Mouse (Mus musculus) urinary bladder, adult 2 months (tissue): ENCODE measurements around the gene Hmg20b. TPM values are rescaled to one million over a fixed set of nuclear protein-coding genes. Genes with fewer than 3 reads are reported as not detected.

Experiments used
- DNase-seq: peaks from one replicate; pipeline ENCODE4 v3.0.0; 2022; ENCODE audit warnings: low spot score
- polyA plus RNA-seq: library from polyadenylated mRNA; depleted of rRNA; stranded (reverse); fragments of >200 nt; gene quantifications from 2 replicates; pipeline ENCODE4 v1.2.3, GENCODE M21; 2012; rRNA removed

Hmg20b gene
- polyA plus RNA-seq, 1 experiment, result 91.7 TPM

DNA sequence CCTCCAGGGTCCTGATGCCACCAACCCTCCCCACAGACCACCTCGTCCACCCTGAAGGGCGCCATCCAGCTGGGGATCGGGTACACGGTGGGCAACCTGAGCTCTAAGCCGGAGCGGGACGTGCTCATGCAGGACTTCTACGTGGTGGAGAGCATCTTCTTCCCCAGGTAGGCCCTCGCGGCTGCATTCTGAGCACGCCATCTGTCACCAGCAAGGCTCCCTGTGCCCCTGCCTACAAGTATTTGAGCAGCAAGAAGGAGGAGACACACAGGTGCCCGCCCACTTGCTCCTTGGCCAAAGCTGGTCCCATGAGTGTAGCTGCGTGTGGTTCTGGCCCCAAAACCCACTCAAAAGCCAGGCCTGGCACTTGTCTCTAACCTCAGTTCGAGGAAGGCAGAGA lies 44.6 kb downstream of the Hmg20b start:
- DNase-seq, result no peak

DNA sequence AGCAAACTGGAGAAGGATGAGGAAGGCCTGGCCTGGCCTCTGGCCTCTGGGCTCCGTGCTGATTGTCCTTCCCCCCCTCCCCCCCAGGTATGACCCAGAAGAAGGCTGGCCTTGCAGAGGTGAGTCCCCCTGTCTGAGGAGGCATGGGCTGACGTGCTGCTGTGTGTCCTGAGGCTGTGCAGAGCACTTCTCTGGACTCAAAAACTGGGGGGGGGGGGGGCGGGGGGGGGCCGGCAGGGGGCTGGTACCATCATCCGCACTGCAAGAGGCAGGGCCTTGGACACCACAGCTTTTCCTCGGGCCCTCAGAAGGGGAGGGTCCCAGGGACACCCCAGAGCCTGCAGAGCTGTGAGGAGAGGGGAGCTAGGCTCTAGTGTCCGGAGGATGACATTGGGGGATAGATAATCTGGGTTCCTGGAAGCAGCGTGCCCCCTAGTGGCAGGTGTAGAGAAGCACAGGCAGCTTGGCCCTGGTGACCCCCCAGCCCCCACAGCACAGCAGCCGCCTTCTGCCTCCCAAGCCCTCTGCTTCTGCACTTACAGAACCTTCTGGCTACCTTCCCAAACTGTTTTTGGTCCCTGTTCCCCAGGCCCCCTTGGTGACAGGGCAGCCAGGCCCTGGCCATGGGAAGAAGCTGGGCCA lies 45.6 kb downstream of the Hmg20b start:
- no peak for DNase-seq

DNA sequence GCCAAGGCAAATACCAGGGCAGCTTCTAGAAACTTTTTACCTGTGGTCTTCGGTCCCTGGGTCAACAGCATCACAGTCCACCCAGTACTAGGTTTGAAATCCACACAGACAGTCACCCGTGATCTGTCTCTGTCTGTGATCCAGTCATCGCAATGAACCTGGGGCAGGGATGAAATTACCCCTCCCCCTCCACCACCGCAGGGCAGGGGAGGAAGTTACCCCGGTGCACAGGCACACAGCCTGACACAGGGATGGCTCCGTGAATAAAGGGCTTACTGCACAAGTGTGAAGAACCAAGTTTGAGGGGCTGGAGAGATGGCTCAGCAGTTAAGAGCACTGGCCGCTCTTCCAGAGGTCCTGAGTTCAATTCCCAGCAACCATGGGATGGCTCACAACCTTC lies 46.5 kb downstream of the Hmg20b start:
- DNase-seq, result no peak

DNA sequence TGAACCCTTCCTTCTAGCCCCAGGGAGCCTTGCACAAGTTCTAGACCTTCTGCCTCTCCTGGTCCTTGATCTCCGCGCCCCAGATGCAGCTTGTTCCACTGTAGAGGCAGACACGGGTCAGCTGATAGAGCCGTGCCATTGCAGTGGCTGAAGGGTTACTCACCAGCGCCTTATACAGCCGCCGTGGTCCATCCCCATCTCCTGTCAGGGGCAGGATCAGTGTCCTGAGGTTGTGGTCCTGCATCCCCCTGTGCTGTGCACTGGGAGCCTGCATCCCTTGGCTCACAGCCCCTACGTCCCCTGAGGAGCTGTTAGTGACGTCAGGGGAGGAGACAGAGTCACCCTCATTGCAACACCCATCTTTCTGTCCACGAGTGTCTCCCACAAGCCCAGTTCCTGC lies 47.0 kb downstream of the Hmg20b start:
- DNase-seq, result no peak

DNA sequence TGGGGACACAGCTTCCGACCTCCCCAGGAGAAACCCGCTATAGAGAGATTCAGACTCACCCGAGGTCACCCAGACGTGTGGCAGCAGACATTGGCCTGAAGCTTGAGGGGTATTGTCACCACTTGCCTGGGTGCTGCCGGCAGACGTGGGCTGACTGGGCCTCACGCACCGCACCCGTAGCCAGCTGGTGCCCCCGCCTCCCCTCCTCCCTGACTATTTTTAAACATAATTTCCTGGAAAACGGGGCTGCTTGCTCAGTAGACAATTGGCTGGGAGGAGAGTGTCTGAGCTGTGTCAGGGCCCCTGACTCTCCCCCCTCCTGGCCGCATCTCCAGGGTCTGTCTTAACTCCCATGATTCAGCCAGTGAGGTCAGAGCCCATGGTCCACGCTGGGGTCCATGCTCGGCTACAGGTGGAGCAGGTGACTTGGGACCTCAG lies 47.5 kb downstream of the Hmg20b start:
- no peak for DNase-seq

DNA sequence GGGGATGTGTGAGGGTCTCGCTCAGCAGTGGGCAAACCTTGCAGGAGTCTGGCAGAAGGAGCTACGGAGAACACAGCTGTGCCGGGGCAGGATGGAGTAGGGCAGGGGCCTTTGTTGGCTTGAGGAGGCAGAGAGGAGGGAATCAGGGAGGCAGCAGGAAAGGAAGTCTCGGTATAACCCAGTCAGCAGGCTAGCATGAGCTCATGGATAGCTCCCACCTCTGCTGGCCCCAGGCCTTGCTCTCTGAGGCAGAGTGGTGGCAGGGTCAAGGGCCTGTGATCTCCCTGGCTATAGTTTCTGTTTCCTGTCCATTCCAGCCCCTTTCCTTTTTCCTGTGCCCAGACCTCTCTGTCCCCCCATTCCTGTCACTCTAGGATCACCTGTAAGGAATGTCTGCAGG lies 48.0 kb downstream of the Hmg20b start:
- DNase-seq, result no peak

DNA sequence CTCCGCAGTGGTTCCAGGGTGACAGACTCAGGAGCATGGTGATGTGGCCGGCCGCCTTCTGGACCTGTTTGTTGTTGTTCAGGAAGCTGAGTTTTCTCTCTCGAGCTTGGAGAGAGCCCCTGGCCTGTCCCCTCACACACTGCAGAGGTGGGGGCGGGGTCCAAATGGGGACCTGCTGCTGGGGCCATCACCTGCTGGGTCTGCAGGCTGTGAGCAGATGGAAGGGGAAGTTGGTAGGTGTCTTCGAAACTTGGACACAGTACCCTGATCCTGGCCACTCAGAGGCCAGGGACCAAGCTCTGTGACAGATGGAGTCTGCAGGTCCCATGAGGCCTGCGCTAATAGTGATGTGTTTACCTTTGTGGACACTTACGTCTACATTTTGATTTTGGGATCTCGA lies 49.0 kb downstream of the Hmg20b start:
- no peak for DNase-seq

DNA sequence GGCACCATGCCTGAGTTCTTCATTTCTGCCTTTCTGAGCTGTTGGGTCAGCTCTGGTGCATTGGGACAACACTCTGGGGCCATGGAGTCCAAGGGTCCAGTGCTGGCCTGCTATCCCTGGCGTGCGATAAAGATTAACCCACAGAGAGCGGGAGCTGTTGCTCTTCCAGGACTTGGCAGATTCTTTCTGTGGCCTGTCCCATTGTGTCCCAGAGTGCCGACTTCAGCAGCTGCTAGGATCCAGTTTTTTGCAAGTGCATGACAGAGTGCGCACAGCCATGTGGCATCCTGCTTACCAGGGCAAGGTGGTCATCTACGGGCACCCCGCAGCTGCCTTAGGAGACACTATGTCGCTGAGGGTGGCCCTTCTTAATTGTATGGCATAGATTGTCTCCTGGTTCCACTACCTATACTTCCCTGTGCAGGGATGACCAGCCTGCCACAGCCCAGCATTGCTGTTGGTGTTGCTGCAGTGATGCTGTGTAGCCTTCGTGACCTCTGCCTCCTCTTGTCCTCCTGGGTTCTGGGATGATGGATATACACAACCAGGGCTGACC lies 49.9 kb downstream of the Hmg20b start:
- no peak for DNase-seq

DNA sequence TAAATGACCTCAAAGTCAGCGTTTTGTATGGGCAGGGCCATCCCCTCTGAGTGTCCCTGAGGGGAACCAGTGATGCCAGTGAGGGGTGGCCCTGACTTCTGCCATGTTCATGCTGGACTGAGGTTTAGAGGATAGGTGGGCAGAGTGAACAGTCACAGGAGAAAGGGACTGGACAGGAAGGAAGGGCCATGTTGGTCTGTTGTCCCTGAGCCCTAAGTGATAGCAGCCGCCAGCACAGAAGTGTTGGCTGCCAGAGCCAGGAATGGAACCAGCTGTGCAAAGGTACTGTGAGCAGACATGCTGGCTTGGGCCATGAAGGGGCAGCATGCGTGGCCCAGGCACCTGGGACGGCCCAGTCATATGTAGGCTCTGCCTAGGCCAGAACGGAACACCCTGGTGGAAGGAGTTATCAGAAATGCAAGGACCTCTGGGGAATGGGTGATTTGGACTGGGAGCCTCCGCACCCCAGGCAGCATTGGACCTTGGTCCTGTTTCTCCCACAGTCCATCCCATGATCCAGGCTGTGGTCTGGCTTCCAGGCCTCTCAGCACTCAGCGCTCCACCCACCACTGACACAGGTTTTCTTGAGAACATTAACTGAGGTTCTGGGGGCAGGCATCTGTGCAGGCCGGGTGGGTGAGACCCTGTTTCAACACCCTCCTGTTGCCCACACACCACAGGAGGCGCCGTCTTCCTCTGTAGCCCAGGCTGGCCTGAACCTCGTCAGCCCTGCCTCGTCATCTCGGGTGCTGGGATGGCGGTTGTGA lies 50.5 kb downstream of the Hmg20b start:
- DNase-seq, result no peak

DNA sequence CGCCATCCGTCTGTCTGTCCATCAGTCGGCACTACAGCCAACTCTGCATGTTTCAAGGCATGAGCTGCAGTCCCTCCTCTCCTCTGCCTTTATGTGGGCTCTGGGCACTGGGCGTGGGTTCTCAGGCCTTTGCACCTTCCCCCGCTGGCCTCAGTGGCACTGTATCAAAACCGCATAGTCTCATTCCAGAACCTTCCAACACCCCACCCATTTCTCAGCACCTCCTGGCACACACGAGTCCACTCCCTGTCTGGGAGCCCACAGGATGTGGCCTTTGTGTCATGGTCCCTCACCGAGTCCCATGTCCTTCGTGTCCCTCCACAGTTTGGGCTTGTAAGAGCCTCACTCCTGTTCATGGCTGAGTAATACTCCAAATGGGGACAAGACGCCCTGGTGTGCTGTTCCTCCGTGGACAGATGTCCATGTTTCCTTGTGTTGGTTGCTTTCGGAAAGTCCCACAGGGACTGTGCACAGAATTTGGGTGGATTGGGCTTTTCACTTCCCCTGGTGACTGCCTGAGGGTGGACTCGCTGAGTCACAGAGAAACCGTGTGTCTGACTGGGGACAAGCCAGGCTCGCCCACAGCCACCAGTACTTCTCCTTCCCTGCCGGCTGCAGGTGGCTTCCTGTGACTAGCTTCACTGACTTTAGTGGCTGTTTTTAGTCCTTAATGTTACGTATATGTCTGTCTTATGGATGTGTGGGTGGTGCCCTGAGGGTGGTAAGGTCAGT lies 51.7 kb downstream of the Hmg20b start:
- no peak for DNase-seq

DNA sequence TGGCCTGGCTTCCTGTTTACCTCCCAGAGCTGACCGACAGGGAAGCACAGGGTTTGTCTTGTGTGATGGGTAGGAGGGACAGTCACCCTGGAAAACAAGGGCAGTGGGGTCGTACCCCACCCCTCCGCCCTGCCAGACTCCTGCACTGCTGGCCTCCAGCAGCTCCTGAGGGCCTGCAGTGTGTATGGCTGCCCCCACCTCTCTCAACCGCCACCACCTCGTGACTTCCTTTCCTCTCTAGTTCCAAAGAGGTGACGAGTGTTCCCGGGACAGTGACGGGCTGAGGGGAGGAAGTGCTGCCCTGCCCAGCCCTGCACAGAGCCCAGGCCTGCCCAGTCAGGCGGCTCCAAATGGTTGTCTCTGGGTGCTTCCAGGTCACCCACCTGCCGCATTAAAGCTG lies 52.4 kb downstream of the Hmg20b start:
- DNase-seq, result no peak

DNA sequence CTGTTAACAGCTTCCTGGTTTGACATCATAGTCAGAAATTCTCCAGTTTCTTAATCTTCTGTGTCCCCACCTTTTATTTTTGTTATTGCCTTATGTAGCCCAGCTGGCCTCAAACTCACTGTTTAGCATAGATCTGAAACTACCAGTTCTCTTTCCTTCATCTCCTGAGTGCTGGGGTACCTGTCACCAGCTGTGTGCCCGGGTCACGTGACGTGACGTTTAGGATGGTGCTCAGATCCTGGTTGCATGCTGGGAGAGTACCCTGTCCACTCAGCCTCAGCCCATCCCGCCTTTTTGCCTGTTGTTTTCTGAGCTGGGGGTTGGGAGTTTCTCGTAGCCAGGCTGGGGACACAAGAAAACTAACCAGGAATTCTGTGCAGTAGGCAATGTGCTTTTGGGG lies 53.0 kb downstream of the Hmg20b start:
- DNase-seq, result no peak

Other genes starting within 250 kb of the Hmg20b start
- 119 TPM in 2 replicates for gene Map2k2, start 244.6 kb downstream of the Hmg20b start, polyA plus RNA-seq
- 30.0 and 39.0 TPM in 2 replicates for gene Zbtb7a, start 215.3 kb downstream of the Hmg20b start, polyA plus RNA-seq
- 12.5 and 17.9 TPM in 2 replicates for gene Pias4, start 182.6 kb downstream of the Hmg20b start, polyA plus RNA-seq
- gene Eef2, start 173.8 kb downstream of the Hmg20b start, polyA plus RNA-seq, result 1,109 and 1,486 TPM in 2 replicates
- gene Dapk3, start 167.5 kb downstream of the Hmg20b start, polyA plus RNA-seq, result 58.2 and 61.1 TPM in 2 replicates
- not detected in 2 replicates for gene 4930442H23Rik, start 166.6 kb downstream of the Hmg20b start, polyA plus RNA-seq
- gene Nmrk2, start 148.4 kb downstream of the Hmg20b start, polyA plus RNA-seq, result not detected in 2 replicates
- gene Atcay, start 119.6 kb downstream of the Hmg20b start, polyA plus RNA-seq, result 0.10 and 0.13 TPM in 2 replicates
- gene Zfr2, start 117.3 kb downstream of the Hmg20b start, polyA plus RNA-seq, result 29.3 and 34.4 TPM in 2 replicates
- 2.2 and 2.6 TPM in 2 replicates for gene Matk, start 97.5 kb downstream of the Hmg20b start, polyA plus RNA-seq
- 95.9 and 103 TPM in 2 replicates for gene Mrpl54, start 83.5 kb downstream of the Hmg20b start, polyA plus RNA-seq
- 45.9 and 48.3 TPM in 2 replicates for gene Apba3, start 83.5 kb downstream of the Hmg20b start, polyA plus RNA-seq
- 23.7 and 25.1 TPM in 2 replicates for gene Tjp3, start 58.9 kb downstream of the Hmg20b start, polyA plus RNA-seq
- gene Pip5k1c, start 57.5 kb downstream of the Hmg20b start, polyA plus RNA-seq, result 38.6 and 48.9 TPM in 2 replicates
- 27.7 and 29.5 TPM in 2 replicates for gene Cactin, start 29.4 kb downstream of the Hmg20b start, polyA plus RNA-seq
- gene Tbxa2r, start 21.7 kb downstream of the Hmg20b start, polyA plus RNA-seq, result 9.3 and 11.6 TPM in 2 replicates
- gene Gipc3, start 7.2 kb downstream of the Hmg20b start, polyA plus RNA-seq, result 3.2 and 6.5 TPM in 2 replicates
- 12.1 and 12.4 TPM in 2 replicates for gene Mfsd12, start 7.0 kb upstream of the Hmg20b start, polyA plus RNA-seq
- 1.9 and 2.1 TPM in 2 replicates for gene 4930404N11Rik, start 15.3 kb upstream of the Hmg20b start, polyA plus RNA-seq
- gene Fzr1, start 28.0 kb upstream of the Hmg20b start, polyA plus RNA-seq, result 34.1 and 34.4 TPM in 2 replicates
- gene Dohh, start 33.9 kb upstream of the Hmg20b start, polyA plus RNA-seq, result 42.9 and 47.4 TPM in 2 replicates
- gene Gm48551, start 34.0 kb upstream of the Hmg20b start, polyA plus RNA-seq, result 3.6 and 3.8 TPM in 2 replicates
- gene Gm48552, start 38.5 kb upstream of the Hmg20b start, polyA plus RNA-seq, result 2.7 and 3.6 TPM in 2 replicates
- 5.0 and 6.9 TPM in 2 replicates for gene Smim24, start 42.6 kb upstream of the Hmg20b start, polyA plus RNA-seq
- 28.4 and 67.0 TPM in 2 replicates for gene Nfic, start 105.2 kb upstream of the Hmg20b start, polyA plus RNA-seq
- 0.44 and 0.49 TPM in 2 replicates for gene Celf5, start 132.2 kb upstream of the Hmg20b start, polyA plus RNA-seq
- gene Ncln, start 145.9 kb upstream of the Hmg20b start, polyA plus RNA-seq, result 79.9 and 89.6 TPM in 2 replicates
- gene S1pr4, start 149.7 kb upstream of the Hmg20b start, polyA plus RNA-seq, result 2.2 and 2.3 TPM in 2 replicates
- gene Gna15, start 173.7 kb upstream of the Hmg20b start, polyA plus RNA-seq, result 16.1 and 16.2 TPM in 2 replicates
- gene Gna11, start 194.7 kb upstream of the Hmg20b start, polyA plus RNA-seq, result 84.0 and 88.5 TPM in 2 replicates
- gene Aes, start 209.0 kb upstream of the Hmg20b start, polyA plus RNA-seq, result 385 and 562 TPM in 2 replicates
- gene Tle2, start 224.1 kb upstream of the Hmg20b start, polyA plus RNA-seq, result 67.4 and 93.4 TPM in 2 replicates